Comparison of ENCODE assay signal across 9 mouse cellular contexts in genomic region chr14:55093927-55094326, GRCm38 (mm10). TPM values are rescaled to one million over a fixed set of nuclear protein-coding genes. Genes with fewer than 3 reads are reported as not detected.
A peak's percentile ranks its signal among the peaks of the same experiment; 100 is the strongest.
DNase-seq lines count a peak whose midpoint lies in the region; ATAC-seq lines count a peak whose summit lies in the region.
"Had no signal": no experiment of that assay in that cellular context is flagged by ENCODE, and none has a peak within 500 bp of the region (broad histone marks: within the 10 kb centered on the region; RNA-seq: fewer than 3 reads in every experiment).

No protein-coding gene starts in this region.

- H3K36me3 ChIP-seq in lung, embryonic 16.5 days (ENCODE audit: control insufficient read depth, insufficient read depth, low read length) = peaks cover 10% of the 10 kb centered on the region; the same call in 1 of the 2 replicates
- peaks cover 14% of the 10 kb centered on the region; the same call in 1 of the 2 replicates for H3K36me3 ChIP-seq in intestine, embryonic 16.5 days (ENCODE audit: control insufficient read depth, insufficient read depth, low read length)

- peaks cover 32% of the 10 kb centered on the region for H3K4me1 ChIP-seq in lung, embryonic 16.5 days (replicated peaks; ENCODE audit: control insufficient read depth, insufficient read depth, low read length)
- peaks cover 29% of the 10 kb centered on the region for H3K4me1 ChIP-seq in intestine, embryonic 16.5 days (ENCODE audit: control insufficient read depth, insufficient read depth, low read length)

- ATAC-seq in lung, embryonic 16.5 days (ENCODE audit: low read depth) = no peak
- no peak for ATAC-seq in intestine, embryonic 16.5 days

- H3K4me2 ChIP-seq in lung, embryonic 16.5 days (ENCODE audit: low read depth, low read length) = peak overlapping the region; percentile 69; the same call in 1 of the 2 replicates
- H3K4me2 ChIP-seq in intestine, embryonic 16.5 days (ENCODE audit: low read depth, low read length) = peak overlapping the region; percentile 73

- H3K9ac ChIP-seq in lung, embryonic 16.5 days (ENCODE audit: low read length) = no peak overlapping the region
- no peak overlapping the region for H3K9ac ChIP-seq in intestine, embryonic 16.5 days (ENCODE audit: low read depth, low read length)

- WGBS in lung, embryonic 16.5 days = 40% methylated on average over 6 of the region's 6 CpGs
- 42% methylated on average over 6 of the region's 6 CpGs for WGBS in intestine, embryonic 16.5 days

- no peak overlapping the region; the same call in 1 of the 2 replicates for H3K4me3 ChIP-seq in lung, embryonic 16.5 days (ENCODE audit: low read length)
- peak overlapping the region; percentile 73; the same call in 1 of the 2 replicates for H3K4me3 ChIP-seq in intestine, embryonic 16.5 days (ENCODE audit: low read length)

- no peaks in the 10 kb centered on the region for H3K9me3 ChIP-seq in lung, embryonic 16.5 days (ENCODE audit: control insufficient read depth, low read length)
- no peaks in the 10 kb centered on the region for H3K9me3 ChIP-seq in intestine, embryonic 16.5 days (ENCODE audit: control insufficient read depth, low read length)

- H3K27ac ChIP-seq in lung, embryonic 16.5 days (ENCODE audit: low read length) = no peak overlapping the region
- no peak overlapping the region for H3K27ac ChIP-seq in intestine, embryonic 16.5 days (ENCODE audit: low read length)

- no peaks in the 10 kb centered on the region; the same call in 1 of the 2 replicates for H3K27me3 ChIP-seq in lung, embryonic 16.5 days (ENCODE audit: control insufficient read depth, insufficient read depth, low read depth, low read length)
- no peaks in the 10 kb centered on the region for H3K27me3 ChIP-seq in intestine, embryonic 16.5 days (replicated peaks; ENCODE audit: control insufficient read depth, insufficient read depth, low read length)

- peak; percentile 69 for DNase-seq in cerebellum, adult 9-10 months
- no peak for DNase-seq in cerebellum, adult 8-10 months
- no peak for DNase-seq in lung, postnatal 14 days
- DNase-seq in naive thymus-derived CD4-positive, alpha-beta T cell, adult 2 months (ENCODE audit: low read depth) = peak; percentile 54
- DNase-seq in embryo, embryonic 9.5 days (ENCODE audit: extremely low spot score) = no peak
- no peak for DNase-seq in embryo, embryonic 11 days
- DNase-seq: lung, postnatal 4 days had no signal

RNA-seq across cellular contexts. Expression of gene Thtpa, which starts 0.7 kb away (rescaled TPM):
- polyA plus RNA-seq in lung, embryonic 16.5 days (2015; fragmentation: Nextera tagmentation; extraction: Ambion mirVana) = 21.0 and 21.1 TPM in 2 replicates
- 17.9 and 20.7 TPM in 2 replicates for polyA plus RNA-seq in intestine, embryonic 16.5 days (2015; fragmentation: Nextera tagmentation; extraction: Ambion mirVana)

RNA-seq across cellular contexts. Expression of gene Zfhx2, which starts 1.8 kb away (rescaled TPM):
- 3.8 and 4.3 TPM in 2 replicates for polyA plus RNA-seq in lung, embryonic 16.5 days (2015; fragmentation: Nextera tagmentation; extraction: Ambion mirVana)
- polyA plus RNA-seq in intestine, embryonic 16.5 days (2015; fragmentation: Nextera tagmentation; extraction: Ambion mirVana) = 2.7 and 3.0 TPM in 2 replicates

RNA-seq across cellular contexts. Expression of gene Ap1g2, which starts 12.5 kb away (rescaled TPM):
- polyA plus RNA-seq in lung, embryonic 16.5 days (2015; fragmentation: Nextera tagmentation; extraction: Ambion mirVana) = 19.7 and 23.2 TPM in 2 replicates
- 106 and 120 TPM in 2 replicates for polyA plus RNA-seq in intestine, embryonic 16.5 days (2015; fragmentation: Nextera tagmentation; extraction: Ambion mirVana)

RNA-seq across cellular contexts. Expression of gene Jph4, which starts 22.8 kb away (rescaled TPM):
- 0.18 and 0.40 TPM in 2 replicates for polyA plus RNA-seq in lung, embryonic 16.5 days (2015; fragmentation: Nextera tagmentation; extraction: Ambion mirVana)
- 0.82 and 1.2 TPM in 2 replicates for polyA plus RNA-seq in intestine, embryonic 16.5 days (2015; fragmentation: Nextera tagmentation; extraction: Ambion mirVana)

Comparison
In these comparisons a context has a peak if more than half of its experiments do, and no peak if none do; other contexts are left out.
1. DNase-seq: peak in cerebellum, adult 9-10 months (single experiment) and naive thymus-derived CD4-positive, alpha-beta T cell, adult 2 months (single experiment); none in cerebellum, adult 8-10 months (single experiment), lung, postnatal 14 days (single experiment), embryo, embryonic 9.5 days (single experiment) and embryo, embryonic 11 days (single experiment).